Mouse (Mus musculus): ENCODE measurements around the gene Nvl.

GRCm38 (mm10) chr1:181037623-181038022, 106.4 kb downstream of the Nvl start:
- TF ChIP-seq CTCF (IDR thresholded peaks at IDR 0.05; ENCODE audit: control insufficient read depth, insufficient read depth, insufficient read length): no peak
- TF ChIP-seq USF1 (IDR thresholded peaks at IDR 0.05; ENCODE audit: low read depth): no peak
- no peak for TF ChIP-seq MAX (IDR thresholded peaks at IDR 0.05)
- no peak for TF ChIP-seq MYOG (IDR thresholded peaks at IDR 0.05; ENCODE audit: control insufficient read depth, extremely low read depth, insufficient read length)
- TF ChIP-seq CEBPB (IDR thresholded peaks at IDR 0.05; ENCODE audit: low read depth): no peak
- no peak for TF ChIP-seq MYOD1 (IDR thresholded peaks at IDR 0.05; ENCODE audit: control insufficient read depth, insufficient read length, low read depth)

All from C2C12 (cell line).